Mouse (Mus musculus) retina, postnatal 7 days (tissue): Measurements from ENCODE around the gene Rc3h2.

Experiments
- DNase-seq: peaks from one replicate; pipeline ENCODE4 v3.0.0-alpha.2; 2012; ENCODE audit warnings: low read depth, low spot score

Gene Rc3h2

GRCm38 (mm10) chr2:37338497-37339187, 84.1 kb downstream of the Rc3h2 start:
- peak; percentile 36 for DNase-seq

GRCm38 (mm10) chr2:37333321-37333720, 89.4 kb downstream of the Rc3h2 start:
- no peak for DNase-seq

GRCm38 (mm10) chr2:37326215-37326614, 96.5 kb downstream of the Rc3h2 start, which contains the start of gene Olfr368:
Olfr368 (plus strand) TSS chr2:37326515.
- no peak for DNase-seq
